Mouse (Mus musculus) kidney, adult 2 months (tissue): ENCODE results near the gene Slc9a3r2. TPM values are rescaled to one million over a fixed set of nuclear protein-coding genes. Genes with fewer than 3 reads are reported as not detected.

Source experiments
- DNase-seq: peaks from one replicate; pipeline ENCODE4 v3.0.0; 2021
- H3K27ac ChIP-seq: fragments of 200-500 bp; 2 replicates; pipeline ENCODE4 v1.5.1; 2012; ENCODE audit warnings: low read depth, low read length, control low read depth, inconsistent platforms; ENCODE audit not compliant: insufficient read depth
- H3K27me3 ChIP-seq: fragments of 200-500 bp; replicated peaks from 2 replicates; pipeline ENCODE4 v1.6.1; 2012; ENCODE audit warnings: mild to moderate bottlenecking, moderate library complexity, low read length, inconsistent platforms; ENCODE audit not compliant: control insufficient read depth, insufficient read depth
- H3K36me3 ChIP-seq: fragments of 200-500 bp; 2 replicates; pipeline ENCODE4 v1.6.1; 2012; ENCODE audit warnings: mild to moderate bottlenecking, moderate library complexity, low read length, inconsistent platforms; ENCODE audit not compliant: control insufficient read depth, insufficient read depth
- H3K4me1 ChIP-seq: fragments of 200-500 bp; 2 replicates; pipeline ENCODE4 v1.6.1; 2011; ENCODE audit warnings: low read length; ENCODE audit not compliant: control insufficient read depth, insufficient read depth
- H3K4me3 ChIP-seq: fragments of 200-500 bp; 2 replicates; pipeline ENCODE4 v1.5.1; 2011; ENCODE audit warnings: mild to moderate bottlenecking, low read depth, low read length, control low read depth; ENCODE audit not compliant: insufficient read depth
- CTCF ChIP-seq: fragments of 200-500 bp; conservative IDR thresholded peaks from 2 replicates; pipeline ENCODE4 v1.5.1; 2011; ENCODE audit warnings: low read depth, mild to moderate bottlenecking, control low read depth, low read length, moderate library complexity, mixed read lengths; ENCODE audit not compliant: insufficient read depth, insufficient read length
- POLR2A ChIP-seq: fragments of 200-500 bp; IDR thresholded peaks from one replicate; pipeline ENCODE4 v1.6.1; 2011; ENCODE audit warnings: low read depth, low read length, control low read depth
- WGBS: fragments of 180-500 bp; shearing (Covaris S2); methylation state at CpG from one replicate; pipeline ENCODE4 v1.1.7; 2018; 5-methylcytosine and 5-hydroxymethylcytosine counted together
- polyA plus RNA-seq: library from polyadenylated mRNA; depleted of rRNA; stranded (reverse); fragments of >200 nt; gene quantifications from 2 replicates; pipeline ENCODE4 v1.2.3, GENCODE M21; 2012; rRNA removed

Slc9a3r2 gene
- 111 and 123 TPM in 2 replicates for polyA plus RNA-seq

DNA sequence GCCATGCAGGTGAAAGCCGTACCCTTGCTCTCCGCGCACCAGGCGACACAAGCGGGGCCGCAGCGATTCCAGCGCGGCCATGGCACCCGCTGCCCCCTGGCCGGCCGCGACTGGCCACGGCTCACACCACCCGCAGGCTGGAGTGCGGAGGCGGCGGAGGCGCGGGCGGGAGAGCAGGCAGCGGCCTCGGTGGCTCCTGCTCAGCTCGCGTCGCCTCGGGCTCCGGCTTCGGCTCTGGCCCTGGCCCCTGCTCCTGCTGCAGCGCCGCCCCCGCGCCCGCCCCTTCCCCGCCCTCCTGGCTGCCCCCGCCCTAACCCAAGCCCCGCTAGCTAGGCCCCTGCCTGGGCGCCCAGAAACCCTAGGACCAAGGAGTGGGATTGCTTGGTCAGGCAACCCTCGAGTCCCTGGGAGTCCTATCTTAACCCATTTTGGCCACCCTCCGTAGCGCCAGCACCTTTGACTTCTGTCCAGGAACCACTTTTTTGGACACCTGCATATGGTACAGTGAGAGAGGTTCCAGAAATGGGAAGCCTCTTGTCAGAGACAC lies at the start of gene Slc9a3r2:
Gene Slc9a3r2 (minus strand): TSS at position 258 of the 547 bp plus-strand sequence.
- Histone ChIP-seq H3K4me1 (peaks cover 8% of the 10 kb centered on the region; the same call in 1 of the 2 replicates), H3K27me3 (no peaks in the 10 kb centered on the region), H3K4me3 (peak within 1 kb of the TSS; percentile 91), H3K36me3 (no peaks in the 10 kb centered on the region), H3K27ac (peak within 1 kb of the TSS; percentile 91)
- DNase-seq, result peak; percentile 74
- under 1% methylated on average over 39 of the region's 41 CpGs for WGBS
- TF ChIP-seq POLR2A, result no peak
- no peak for TF ChIP-seq CTCF

DNA sequence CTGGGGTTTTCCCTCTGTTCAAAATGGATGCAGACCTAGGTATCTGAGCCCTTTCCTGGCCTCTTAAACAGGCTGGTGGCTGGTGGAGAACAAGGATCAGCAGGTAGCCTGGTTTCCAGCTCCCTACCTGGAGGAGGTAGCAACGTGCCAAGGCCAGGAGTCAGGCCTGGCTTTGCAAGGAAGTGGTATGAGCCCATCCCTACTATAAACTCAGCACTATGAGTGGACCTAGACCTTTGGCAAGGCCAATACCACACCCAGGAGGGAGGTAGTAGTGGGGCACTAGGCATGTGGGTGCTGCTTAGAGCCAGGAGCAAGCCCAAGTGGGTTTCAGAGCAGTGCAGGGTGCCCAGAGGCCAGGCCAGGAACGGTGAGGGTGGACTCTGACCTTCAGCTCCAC lies 49.3 kb upstream of the Slc9a3r2 start:
- DNase-seq, result no peak
- Histone ChIP-seq H3K36me3 (no peaks in the 10 kb centered on the region), H3K4me3 (no peak overlapping the region), H3K4me1 (no peaks in the 10 kb centered on the region), H3K27ac (no peak overlapping the region), H3K27me3 (no peaks in the 10 kb centered on the region)
- TF ChIP-seq CTCF, result no peak
- no peak for TF ChIP-seq POLR2A
- WGBS, result 68% methylated on average over 2 of the region's 2 CpGs

DNA sequence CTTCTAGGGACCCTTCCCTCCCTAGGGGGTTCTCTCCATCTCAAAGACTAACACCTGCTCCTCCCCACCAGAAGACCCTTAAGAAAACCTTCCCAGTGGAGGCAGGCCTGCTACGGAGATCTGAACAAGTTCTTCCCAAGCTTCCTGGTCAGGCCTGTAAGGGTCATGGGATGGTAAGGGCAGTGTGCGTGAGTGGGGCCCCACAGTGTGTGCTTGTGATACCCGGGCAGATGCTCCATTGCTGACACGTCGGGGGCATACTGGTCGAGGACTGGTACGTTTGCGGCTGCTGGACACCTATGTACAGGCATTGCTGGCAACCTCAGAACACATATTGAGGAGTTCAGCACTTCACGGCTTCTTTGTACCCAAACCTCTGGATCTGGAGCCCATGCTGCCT lies 48.6 kb upstream of the Slc9a3r2 start:
- H3K4me3 ChIP-seq, result no peak overlapping the region
- 76% methylated on average over 9 of the region's 9 CpGs for WGBS
- no peak overlapping the region for H3K27ac ChIP-seq

DNA sequence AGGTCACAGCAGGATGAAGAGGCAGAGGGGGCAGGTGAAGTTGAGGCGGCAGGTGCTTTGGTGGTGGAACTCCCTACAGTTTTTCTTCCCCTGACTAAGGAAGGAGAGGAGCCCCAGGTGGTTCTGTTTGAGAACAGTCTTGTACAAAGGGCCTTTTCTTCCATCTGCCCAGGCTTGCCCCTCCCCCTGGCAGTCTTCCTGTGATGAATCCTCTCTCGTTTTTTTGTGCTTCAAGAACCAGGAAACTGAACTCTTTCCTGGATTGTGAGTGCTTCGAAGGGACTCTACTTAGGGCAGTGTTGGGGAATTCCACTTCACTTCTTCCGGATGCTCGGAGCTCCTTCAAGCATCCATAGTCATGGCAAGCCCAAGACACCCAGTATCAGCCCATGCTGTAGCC lies 47.9 kb upstream of the Slc9a3r2 start:
- WGBS, result 33% methylated on average over 5 of the region's 5 CpGs
- Histone ChIP-seq H3K27me3 (no peaks in the 10 kb centered on the region), H3K36me3 (no peaks in the 10 kb centered on the region), H3K4me1 (no peaks in the 10 kb centered on the region), H3K27ac (no peak overlapping the region), H3K4me3 (no peak overlapping the region)
- TF ChIP-seq POLR2A, result no peak
- no peak for TF ChIP-seq CTCF
- DNase-seq, result peak; percentile 27

More for the DNA sequence above, 48.6 kb upstream of the Slc9a3r2 start:
- DNase-seq, result no peak
- H3K36me3 ChIP-seq, result no peaks in the 10 kb centered on the region
- no peaks in the 10 kb centered on the region for H3K27me3 ChIP-seq
- TF ChIP-seq CTCF (no peak), POLR2A (no peak)
- no peaks in the 10 kb centered on the region for H3K4me1 ChIP-seq

DNA sequence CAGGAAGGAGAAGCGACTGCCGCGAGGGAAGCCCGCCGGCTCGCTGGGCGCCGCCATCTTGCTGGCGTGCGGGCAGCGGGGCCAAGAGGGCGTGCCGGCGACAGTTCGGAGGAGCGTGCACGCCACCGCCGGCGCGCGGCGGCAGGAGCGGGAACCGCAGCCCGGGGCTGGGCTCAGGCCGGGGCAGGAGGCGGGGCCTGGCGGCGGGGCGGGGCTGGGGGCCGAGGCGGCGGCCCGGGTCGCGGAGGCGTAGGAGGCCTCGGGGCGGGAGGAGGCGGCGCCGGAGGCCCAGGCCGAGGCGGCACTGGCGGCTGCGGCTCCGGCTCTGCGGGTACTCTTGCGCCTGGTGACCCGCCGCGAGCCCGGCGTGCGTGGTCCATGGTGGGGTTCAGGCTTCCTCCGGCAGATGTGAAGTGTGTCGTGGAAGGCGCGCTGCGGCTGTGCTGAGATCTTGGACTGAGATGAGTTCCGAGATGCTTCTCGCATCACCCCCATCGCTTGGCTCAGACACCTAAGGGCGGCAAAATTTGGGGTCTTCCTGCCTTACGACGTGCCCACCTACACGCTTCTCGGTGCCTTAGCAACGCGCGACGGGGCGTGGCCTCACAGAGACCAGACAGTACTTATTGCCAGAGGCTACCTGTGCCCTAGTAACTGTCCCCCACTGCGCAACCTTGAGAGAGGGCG lies 46.0 kb upstream of the Slc9a3r2 start, which contains the start of the genes Gfer and Noxo1:
Gene Gfer (minus strand): TSS at position 146 of the 687 bp plus-strand sequence.
Gene Noxo1 (plus strand): TSS at position 224 of the 687 bp plus-strand sequence.
- peak; percentile 93 for DNase-seq
- WGBS, result under 1% methylated on average over 67 of the region's 76 CpGs

DNA sequence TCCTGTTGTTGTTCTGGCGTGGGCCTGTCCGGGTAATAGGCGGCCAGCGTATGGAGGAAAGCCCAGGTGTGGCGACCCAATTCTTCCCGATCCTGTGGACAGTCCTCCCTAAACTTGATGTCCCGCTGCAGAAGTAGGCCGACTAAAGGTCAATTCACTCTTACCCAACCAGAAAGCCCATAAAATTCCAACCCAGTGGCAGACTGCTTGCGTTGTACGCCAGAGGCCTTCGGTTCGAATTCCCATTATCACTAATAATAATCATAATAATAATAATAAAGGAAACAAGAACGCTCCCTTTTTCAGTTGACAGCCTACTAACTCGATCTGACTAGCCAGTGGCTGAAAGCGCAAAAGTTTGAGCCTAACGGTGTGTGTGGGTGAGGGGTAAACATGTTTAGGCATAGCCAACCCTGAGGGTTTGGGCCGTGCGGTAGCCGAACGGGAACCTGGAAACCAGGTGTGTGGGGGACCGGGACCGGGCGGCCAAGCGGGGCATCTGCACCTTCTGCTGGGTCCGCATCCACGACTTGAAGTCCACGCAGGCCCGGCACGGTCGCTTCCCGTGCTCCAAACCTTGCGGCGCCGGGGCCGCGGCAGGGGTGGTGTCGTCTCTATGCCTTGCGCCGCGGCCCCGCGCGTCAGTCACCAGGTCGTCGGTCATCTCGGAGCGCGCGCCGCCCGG lies 45.3 kb upstream of the Slc9a3r2 start:
- Histone ChIP-seq H3K27me3 (no peaks in the 10 kb centered on the region), H3K4me3 (peak overlapping the region; percentile 59), H3K36me3 (no peaks in the 10 kb centered on the region), H3K27ac (peak overlapping the region; percentile 73), H3K4me1 (no peaks in the 10 kb centered on the region)
- WGBS, result 7% methylated on average over 49 of the region's 51 CpGs
- peak; percentile 70 for DNase-seq
- no peak for TF ChIP-seq CTCF

More for the DNA sequence above, 46.0 kb upstream of the Slc9a3r2 start, which contains the start of the genes Gfer and Noxo1:
- Histone ChIP-seq H3K27me3 (no peaks in the 10 kb centered on the region), H3K4me3 (peak within 1 kb of the TSS; percentile 59), H3K4me1 (no peaks in the 10 kb centered on the region), H3K36me3 (no peaks in the 10 kb centered on the region), H3K27ac (peak within 1 kb of the TSS; percentile 73)
- TF ChIP-seq POLR2A (no peak), CTCF (peak; percentile 37; the same call in 1 of the 2 replicates)

DNA sequence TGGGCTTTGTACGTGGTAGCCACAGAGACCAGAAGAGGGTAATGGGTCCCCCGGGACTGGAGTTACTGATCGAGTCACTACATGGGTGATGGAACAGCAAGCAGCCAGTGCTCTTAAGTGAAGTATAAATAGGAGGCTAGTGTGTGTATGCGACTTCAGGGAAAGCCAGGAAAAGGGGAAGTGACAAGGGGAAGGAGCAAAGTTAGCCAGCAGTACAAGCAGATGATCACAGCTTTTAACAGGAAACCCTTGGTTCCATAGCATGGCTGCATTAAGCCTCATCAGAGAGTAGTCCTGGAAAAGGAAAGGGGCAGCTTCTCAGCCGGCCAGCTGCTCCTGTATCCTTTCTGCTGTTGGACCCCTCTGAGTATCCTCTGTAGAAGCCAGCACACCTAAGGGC lies 42.3 kb upstream of the Slc9a3r2 start:
- WGBS, result 85% methylated on average over 5 of the region's 5 CpGs
- H3K36me3 ChIP-seq, result no peaks in the 10 kb centered on the region
- no peak for DNase-seq
- H3K27me3 ChIP-seq, result 0 out of 2 replicates have a peak, but pooled peaks cover 2% of the 10 kb centered on the region
- H3K27ac ChIP-seq, result no peak overlapping the region
- TF ChIP-seq POLR2A (no peak), CTCF (no peak)
- no peak overlapping the region for H3K4me3 ChIP-seq
- H3K4me1 ChIP-seq, result no peaks in the 10 kb centered on the region
